Mouse (Mus musculus) thymus, postnatal 36 days (tissue): ENCODE measurements around the gene Sash1.

Source experiments
- DNase-seq, 2 experiments: peaks; one replicate each; pipeline ENCODE4 v3.0.0; 2022; ENCODE audit warnings: mixed read lengths in 2 of 2

The Sash1 gene

DNA sequence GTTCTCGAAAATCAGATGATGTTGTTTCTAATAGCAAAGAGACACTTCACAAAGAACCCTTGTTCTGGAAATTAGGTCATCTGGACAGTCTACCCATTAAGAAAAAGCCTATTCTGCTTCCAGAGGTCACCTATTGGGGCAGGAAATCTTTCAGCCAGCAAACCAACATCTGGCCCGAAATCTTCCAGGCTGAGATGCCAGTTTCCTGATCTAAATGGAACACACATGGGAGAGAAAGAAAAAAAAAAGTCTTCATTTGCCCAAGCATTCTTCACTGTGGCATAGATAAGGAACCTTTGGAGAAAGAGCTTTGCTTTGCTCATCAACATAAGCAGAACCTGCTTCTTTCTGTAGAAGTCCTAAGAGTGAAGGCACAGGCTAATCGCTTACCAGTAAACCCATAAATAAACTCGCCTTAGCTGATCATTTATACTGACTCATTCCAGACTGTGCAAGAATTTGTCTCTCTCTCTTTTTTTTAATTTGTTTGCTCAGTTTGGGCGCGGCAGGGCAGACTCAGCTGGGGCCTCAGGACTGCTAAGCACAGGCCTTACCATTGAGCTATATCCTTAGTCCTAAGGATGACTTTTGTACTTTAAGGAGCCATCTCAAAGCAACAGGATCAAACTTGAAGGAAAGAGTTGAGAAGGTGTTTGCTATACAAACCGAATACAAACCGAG lies 13.1 kb upstream of the Sash1 start:
- DNase-seq, result no peak

DNA sequence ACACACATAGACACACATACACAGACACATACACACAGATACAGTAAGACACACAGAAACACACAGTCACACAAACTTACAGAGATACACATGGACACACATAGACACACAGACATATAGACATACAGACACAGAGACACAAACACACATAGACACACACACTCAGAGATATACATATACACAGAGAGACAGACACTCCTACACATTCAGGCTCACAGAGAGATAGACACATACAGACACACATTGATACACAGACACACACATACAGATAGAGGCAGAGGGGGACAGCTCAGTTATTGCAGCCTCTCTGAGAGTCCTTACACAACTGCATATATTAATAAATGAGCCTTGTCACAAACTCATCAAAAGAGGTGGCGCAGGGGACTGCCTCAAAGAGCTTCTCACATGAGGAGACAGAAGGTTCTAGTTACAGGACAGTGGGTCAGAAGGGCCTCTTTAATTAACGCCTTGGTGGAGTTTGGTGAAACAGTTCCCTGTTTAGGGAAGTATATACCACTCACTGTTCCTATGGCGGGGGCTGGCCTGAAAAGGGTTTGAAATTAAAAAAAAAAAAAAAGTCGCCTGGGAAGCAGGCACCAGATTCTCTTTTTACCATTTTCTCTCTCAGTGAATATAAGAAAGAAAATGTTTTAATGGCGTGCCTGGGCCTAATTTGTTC lies 12.4 kb upstream of the Sash1 start:
- DNase-seq, result no peak

DNA sequence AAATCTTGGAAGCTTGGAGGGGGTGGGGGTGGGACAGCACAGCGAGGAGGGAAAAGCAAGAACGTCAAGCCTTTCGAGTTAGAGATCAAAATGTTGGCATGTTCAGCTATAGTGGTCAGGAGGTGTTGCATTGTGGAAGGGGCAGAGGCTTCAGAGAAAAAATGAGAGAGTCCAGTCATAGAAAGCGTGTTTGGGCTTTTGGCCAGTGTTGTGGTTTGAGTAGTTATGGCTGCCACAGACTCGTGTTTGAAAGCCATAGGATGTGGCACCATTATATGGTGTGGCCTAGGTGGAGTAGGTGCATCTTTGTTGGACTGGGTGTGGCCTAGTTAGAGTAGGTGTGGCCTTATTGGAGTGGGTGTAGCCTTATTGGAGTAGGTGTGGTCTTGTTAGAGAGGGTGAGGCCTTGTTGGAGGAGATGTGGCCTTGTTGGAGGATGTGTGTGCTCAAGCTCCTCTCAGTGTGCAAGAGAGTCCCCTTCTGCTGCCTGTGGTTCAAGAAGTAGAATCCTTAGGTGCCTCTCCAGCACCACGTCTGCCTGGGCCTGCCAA lies 9.2 kb upstream of the Sash1 start:
- no peak for DNase-seq

DNA sequence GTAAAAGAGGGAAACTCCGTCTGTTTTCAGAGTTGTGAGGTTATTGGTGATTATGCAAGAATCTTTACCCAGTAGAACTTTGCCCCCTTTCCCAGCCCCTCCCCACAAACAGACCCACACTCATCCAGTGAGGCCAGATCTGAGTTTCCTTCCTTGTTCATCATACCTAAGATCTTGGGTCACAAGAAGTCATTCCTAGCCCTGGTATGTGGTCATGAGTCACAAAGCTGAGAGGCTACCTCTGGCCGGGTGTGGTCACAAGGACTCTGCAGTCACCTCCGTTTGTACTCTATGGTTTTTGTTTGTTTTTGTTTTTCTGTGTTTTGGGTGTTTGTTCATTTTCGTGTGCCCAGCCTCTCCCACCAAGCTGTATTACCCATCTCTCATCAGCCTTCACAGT lies 4.6 kb upstream of the Sash1 start:
- no peak for DNase-seq

DNA sequence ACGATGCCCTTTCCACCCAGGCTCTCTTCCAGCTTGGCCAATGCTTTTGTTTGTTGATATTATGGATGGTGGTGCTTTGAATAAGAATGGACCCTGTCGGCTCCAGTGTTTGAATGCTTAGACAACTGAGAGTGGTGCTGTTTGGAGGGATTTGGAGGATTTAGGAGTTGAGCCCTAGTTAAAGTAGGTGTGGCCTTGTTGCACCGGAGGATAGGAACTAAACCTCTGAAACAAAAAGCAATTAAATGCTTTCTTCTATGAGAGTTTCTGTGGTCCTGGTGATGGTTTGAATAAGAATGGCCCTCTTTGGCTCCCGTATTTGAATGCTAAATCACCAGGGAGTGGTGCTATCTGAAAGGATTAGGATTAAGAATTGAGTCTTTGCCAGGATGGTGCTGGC lies 3.5 kb upstream of the Sash1 start:
- DNase-seq, result no peak

DNA sequence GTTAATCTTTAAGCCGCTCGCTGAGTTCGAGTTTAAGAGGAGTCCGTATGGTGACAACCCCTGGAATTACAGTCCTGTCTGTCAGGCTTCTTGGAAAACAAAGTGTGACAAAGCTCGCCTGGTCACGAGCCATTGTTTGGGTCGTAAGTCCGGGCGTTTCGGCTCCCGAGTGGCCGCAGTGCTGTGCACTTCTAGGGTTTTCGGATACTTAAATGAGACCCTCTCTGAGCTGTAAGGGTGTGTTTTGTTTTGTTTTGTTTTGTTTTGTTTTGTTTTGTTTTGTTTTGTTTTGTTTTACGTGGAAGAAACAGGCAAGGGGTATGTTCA lies 621 bp upstream of the Sash1 start:
- no peak for DNase-seq

DNA sequence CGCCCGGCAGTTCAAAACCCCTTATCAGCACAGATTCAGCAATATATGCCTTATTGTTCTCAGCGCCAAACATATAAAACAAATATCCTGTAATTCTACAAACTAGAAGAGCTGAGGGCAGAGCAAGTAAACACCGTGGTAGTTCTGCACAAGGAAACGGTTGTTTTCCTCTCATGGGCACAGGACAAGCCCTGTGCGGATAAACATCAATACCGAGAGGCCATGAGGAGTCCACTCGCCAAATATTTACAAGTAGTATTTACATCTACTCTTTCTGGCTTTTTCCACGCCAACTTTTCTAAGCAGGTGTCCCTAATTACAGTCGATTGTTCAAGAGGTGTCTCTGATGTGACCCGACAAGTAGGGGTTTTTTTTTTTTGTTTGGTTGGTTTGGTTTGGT lies 669 bp downstream of the Sash1 start:
- DNase-seq, result no peak

DNA sequence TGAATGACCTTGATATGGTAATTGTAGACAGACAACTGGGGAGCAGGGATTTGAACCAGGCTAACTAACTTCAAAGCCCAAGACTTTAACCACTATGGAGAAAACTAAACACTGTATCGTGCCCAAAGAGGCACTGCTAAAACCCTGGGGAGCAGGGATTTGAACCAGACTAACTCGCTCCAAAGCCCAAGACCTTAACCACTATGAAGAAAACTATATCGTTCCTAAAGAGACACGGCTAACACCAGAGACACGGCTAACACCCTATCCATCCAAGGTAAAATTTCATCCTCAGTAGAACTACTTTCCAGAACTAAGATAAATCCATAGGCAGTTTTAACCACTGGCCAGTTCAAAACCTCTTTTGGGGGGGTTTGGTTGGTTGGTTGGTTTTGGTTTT lies 1.3 kb downstream of the Sash1 start:
- no peak for DNase-seq

DNA sequence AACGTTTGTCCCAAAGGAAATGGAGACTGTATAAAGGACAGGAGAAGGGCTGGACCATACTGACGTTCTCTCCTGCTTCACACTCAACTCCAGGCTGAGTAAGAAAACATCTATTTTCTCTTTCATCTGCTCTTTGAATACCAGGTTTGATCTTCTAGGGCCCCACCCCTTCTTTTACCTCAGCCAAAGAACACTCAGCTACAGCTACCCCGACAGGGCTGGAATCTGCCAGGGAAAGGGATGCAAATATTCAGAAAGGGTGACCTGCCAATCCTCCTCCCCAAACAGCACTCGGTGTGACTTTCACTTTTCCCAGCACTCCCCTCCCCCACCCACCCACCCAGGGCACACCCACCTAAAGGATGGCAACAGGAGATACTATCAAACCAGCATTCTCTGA lies 2.2 kb downstream of the Sash1 start:
- DNase-seq, result no peak

DNA sequence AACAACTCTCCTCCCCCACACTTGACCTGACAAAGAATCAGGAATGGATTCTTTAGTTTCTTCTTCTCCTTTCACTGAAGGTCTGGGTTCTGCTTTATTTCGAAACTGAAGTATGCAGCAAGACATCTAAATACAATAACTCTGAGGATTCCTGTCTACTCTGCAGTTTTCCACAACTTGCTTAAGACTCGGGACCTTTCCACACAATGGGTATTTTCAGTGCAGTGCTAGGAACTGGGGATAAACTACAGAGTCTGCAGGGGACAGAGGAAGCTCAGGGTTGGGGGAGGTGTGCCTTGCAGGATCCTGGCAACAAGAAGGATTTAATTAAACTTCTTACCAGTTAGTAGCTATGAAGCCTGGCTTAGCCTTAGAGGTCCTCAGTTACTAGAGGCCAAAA lies 4.1 kb downstream of the Sash1 start:
- DNase-seq, result no peak

DNA sequence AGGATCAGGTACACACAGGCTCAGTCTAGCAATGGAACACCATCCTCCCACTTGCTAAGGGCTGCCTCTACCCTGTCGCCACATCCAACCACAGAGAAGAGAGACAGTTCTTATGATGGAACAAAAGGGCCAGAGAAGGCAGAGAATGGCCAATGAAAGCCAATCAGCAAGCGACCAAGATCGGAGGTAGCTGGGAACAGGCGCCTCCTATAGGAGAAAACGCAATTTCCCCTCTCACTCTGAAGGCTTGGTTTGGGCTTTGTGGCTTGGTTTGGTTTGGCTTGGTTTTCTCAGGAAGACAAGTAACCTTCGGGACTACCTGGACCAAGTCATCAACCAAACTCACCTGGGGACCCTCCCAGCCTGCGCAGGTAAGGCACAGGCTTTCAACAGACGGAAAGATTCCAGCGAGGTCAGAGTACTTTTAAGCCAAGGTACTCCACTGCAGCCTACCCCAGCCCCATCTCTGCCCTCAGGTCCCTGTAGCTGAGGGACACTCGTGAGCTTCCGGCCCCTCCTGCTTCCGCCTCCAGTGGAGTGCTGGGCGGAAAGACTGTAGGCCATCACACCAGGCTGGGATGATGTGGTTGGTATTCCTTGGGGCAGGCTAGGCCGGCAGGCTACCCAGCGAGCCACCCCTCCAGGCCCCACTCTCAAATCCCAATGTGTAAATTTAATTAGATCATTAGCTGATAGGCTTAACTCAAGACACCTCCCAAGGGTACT lies 4.8 kb downstream of the Sash1 start:
- DNase-seq, result no peak

DNA sequence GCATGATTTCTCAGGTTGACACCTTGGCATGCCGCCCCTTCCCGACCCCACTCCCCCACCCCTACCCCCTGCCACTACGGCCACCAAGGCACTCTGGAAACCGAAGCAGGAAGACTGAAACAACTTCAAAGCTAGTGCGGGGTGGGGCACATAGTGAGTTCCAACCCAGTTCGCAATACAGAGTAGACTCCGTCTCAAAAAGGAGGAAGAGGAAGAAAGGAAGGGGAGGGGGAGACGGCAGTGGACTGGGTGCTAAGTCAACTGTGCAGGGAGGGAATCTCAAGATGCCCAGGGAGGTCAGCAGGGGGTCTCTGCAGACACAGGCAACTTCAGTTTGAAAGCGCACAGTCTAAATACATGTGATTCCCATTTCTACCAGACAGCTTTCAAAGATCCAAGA lies 7.0 kb downstream of the Sash1 start:
- DNase-seq, result no peak

DNA sequence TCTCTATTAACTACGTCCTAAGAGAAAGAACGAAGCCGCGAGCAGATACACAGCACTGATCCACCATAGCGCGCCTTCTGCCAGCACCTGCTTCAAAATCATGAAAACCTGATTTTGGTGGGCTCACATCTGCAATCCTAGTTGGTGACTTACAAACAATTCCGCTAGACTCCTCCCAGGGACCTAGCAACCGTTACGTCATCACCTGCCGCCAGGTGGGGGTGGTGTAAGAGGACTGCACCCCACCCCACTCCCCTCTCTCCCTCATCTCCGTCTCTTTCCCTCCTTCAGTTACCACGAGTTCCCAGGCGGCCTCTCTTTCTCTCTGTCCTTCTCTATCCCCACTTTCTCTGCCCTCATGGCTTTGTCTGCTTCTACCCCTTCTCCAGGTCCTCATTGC lies 7.5 kb downstream of the Sash1 start:
- no peak for DNase-seq

DNA sequence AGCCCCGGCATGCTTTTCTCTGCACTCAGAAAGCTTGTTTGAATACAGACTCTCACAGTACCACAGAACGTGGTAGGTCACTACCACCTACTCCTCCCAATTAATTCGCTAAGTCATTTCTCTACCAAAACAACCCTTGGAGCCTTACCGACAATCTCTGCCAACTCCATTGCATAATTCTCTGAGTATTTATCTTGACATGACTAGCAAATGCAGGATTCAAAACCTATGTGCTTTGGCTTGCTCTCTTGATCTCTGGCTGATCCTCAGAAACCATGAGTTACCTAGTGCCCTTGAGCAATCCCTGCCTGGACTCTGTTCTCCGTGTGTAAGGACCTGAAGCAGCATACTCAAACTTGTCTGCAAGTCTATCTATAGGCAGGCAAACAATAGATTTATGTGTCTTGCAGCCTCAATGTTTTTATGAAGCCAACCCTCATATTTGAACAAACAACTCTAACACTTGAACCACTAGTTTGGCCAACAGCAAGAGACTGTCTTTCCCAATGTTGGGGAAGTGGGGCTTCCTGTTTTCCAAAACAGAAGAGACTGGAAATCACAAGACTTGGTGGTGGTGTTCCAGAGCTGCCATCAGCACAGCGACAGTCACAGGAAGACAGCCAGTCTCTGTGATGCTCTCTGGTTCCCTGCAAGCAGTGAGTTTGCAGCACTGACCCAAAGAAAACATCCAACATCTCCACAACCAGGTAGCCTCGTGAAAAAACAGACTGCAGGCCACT lies 12.1 kb downstream of the Sash1 start:
- DNase-seq, result no peak

DNA sequence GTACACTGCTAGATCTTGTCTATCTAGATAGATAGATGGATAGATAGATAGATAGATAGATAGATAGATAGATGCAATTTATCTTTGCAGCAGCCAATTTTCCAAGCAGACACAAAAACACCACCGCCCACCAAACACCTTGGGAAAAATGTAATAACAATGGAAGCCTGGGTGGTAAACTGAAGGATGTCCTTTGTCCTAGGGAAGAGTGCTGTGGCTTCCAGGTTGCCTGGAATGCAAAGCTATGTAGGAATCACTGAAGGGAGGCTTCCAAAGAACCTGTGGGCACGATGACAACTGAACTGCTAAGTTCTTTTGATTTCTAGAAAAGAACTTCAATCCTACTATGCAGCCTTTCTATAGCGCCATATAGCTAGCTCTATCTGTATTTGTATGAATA lies 13.1 kb downstream of the Sash1 start:
- no peak for DNase-seq

DNA sequence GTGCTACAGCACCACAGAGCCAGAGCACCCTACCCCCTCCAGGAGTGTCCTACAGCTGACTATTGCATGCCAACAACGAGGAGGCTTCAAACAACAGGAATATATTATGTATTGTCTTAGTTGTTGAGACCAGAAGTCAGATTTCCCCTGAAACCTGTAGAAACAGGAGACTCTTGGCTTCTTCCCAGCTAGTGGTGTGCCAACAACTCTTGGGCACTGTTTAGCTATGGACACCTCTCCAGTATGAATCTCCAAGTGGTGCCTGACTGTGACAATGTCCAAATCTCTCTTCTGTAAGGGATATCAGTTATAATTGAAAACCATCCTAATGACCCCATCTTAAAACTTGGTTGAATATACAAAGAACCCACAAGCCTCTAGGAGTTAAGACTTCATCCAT lies 13.9 kb downstream of the Sash1 start:
- no peak for DNase-seq

DNA sequence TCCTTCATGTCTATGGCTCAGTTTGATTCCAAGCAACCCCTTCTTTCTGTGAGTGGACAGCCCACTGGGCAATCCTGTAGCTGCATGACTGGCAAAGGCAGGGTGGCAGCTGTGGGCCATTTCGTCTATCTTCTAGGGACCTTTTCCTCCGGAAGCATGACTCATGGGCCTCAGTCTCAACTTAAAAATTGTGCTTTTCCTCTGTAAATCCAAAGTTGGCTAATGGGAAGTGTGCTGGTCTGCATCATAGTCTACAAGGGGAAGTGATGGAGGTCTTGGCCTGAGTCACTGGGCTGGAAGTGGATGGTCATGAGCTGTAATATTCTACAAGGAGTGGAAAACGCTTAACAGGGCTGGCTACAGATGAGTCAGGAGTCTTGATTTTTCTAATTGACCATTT lies 15.5 kb downstream of the Sash1 start:
- DNase-seq, result no peak

DNA sequence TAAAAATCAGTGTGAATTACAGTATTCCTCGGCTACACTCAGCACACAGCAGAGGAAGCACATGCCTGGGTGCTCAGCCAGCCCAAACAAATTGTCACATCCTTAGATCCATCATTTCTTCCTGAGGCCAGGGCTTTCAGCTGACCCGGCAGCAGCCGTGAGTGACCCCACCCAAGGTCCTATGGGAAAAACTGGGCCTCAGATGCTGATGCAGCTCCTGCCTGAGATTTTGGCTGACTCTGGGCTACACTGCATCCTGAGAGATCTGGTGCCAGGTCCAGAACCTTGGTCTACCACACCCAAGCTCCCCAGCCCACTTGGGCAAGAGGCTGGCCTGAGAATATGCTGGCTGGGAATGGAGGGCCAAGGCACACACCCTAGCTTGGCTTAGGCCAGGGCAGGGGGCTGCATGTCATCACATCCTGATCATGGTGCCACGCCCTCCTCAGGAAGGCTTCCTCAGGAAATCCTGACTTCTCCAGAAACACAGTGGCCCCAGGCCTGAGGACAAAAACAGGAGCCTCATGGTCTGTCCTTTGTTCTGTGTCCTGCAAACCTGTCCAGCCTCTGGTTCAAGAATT lies 19.7 kb downstream of the Sash1 start:
- no peak for DNase-seq

DNA sequence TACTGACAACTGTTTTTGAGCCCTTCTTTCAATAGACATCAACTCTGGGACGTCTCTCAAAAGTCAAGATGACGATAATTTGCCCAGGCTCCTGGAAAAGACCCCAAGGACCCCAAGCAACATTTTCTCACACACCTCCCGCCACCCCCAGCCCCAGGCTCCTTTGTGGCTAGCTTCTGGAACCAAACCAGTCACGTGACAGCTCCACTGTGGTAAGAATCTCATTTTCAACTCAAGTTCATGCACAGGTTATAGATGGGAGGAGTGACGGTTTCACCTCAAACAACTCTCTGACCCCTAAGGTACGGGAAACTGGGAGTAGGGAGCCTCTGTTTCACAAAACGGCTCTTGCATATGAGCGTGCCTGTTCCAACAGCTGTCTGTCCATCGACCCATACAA lies 25.2 kb downstream of the Sash1 start:
- DNase-seq, result no peak

DNA sequence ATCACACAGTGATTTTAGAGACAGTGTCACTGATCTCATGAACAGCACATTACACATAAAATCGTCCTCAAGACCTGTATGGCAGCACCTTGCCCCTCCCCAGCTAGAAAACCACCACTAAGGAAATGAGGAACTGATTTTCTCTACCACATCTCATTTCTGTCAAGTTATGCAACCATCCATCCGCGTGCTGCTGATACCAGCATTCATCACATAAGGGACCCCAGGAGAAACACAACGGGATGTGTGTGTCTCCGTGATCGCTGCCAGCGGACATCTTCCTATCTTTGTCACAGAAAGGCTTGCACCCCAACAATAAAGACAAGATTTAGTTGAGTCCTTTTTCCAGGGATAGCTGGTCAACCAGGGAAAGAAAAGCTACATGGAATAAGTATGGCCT lies 27.2 kb downstream of the Sash1 start:
- no peak for DNase-seq

DNA sequence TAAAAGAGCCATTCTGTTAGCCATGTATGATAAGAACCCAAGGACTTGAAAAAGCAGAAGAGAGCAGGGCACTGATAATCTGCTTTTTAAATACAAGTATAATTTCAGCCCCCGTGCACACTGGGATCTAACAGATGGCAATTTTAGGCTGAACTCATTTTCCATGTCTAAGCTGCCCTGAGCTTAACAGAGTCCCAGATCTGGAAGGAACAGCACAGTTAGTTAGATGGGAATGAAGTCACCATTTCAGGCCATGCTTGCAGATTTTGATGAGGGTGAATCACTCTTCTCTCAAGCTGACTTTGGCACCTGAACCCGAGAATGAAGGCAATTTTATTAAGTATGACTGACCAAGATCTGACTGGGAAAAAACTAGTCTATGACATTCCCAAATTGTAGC lies 28.9 kb downstream of the Sash1 start:
- no peak for DNase-seq

DNA sequence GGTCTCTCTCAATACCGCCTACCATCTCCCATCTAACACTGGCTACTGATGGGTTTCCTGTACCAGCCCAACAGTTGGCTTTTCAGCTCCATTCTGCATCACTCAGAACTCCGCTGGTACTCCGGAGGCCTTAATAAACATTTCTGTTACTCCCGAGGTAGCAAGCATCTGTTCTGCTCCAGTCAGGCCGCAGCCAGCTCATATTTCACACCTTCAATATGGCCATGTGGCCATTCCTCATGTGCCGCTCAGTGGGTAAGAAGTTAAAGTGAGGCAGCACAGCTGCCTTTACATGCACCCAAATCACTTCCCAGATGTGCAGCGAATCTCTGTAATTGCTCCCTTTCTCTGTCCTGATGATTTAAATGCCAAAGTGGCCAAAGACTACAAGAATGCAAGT lies 32.5 kb downstream of the Sash1 start:
- DNase-seq, result no peak

DNA sequence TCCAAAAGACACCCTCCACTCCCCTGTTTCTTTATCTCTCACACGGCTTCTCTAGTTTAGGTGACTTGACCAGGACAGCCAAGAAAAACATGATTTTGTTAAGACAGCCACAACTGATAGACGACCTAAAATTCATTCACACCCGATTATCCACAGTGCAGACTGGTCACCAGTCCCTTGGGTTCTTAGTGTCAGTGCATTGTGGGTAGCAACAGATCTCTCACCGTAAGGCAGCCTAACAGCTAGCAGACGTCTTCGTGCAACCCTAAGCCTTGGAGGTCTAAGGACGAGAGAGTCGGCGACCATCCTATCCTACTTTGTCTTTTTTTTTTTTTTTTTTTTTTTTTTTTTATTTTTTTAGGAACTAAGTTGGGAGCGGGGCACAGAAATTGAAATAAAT lies 34.2 kb downstream of the Sash1 start:
- no peak for DNase-seq
